Mouse (Mus musculus) forebrain, embryonic 13.5 days (tissue): ENCODE measurements around the gene Ppil4. TPM values are rescaled to one million over a fixed set of nuclear protein-coding genes. Genes with fewer than 3 reads are reported as not detected.

Source experiments
- ATAC-seq: fragments of 200-750 bp; cut with Nextera tagmentation; 2 replicates; pipeline ENCODE4 v1.8.0; 2017
- H3K27ac ChIP-seq: fragments of 300-500 bp; sonication (generic); 2 replicates; pipeline ENCODE4 v1.5.1; 2015; ENCODE audit warnings: inconsistent platforms, mild to moderate bottlenecking, moderate library complexity
- H3K27me3 ChIP-seq: fragments of 300-500 bp; sonication (generic); 2 replicates; pipeline ENCODE4 v1.6.1; 2015; ENCODE audit warnings: mild to moderate bottlenecking, inconsistent platforms
- H3K36me3 ChIP-seq: fragments of 300-500 bp; sonication (generic); 2 replicates; pipeline ENCODE4 v1.6.1; 2015; ENCODE audit warnings: mild to moderate bottlenecking, inconsistent platforms; ENCODE audit not compliant: poor library complexity, severe bottlenecking
- H3K4me1 ChIP-seq: fragments of 300-500 bp; sonication (generic); 2 replicates; pipeline ENCODE4 v1.6.1; 2015; ENCODE audit warnings: inconsistent platforms
- H3K4me2 ChIP-seq: fragments of 300-500 bp; sonication (generic); 2 replicates; pipeline ENCODE4 v1.6.1; 2015; ENCODE audit warnings: inconsistent platforms, mild to moderate bottlenecking, moderate library complexity
- H3K4me3 ChIP-seq: fragments of 300-500 bp; sonication (generic); 2 replicates; pipeline ENCODE4 v1.5.1; 2015; ENCODE audit warnings: mild to moderate bottlenecking, inconsistent platforms
- H3K9ac ChIP-seq: fragments of 300-500 bp; sonication (generic); 2 replicates; pipeline ENCODE4 v1.6.1; 2015; ENCODE audit warnings: mild to moderate bottlenecking, inconsistent platforms
- H3K9me3 ChIP-seq: fragments of 300-500 bp; sonication (generic); replicated peaks from 2 replicates; pipeline ENCODE4 v1.6.1; 2016; ENCODE audit warnings: inconsistent platforms
- WGBS: fragments of 180-500 bp; shearing (Covaris S2); methylation state at CpG from one replicate; pipeline ENCODE4 v1.1.7; 2015; 5-methylcytosine and 5-hydroxymethylcytosine counted together
- polyA plus RNA-seq: library from polyadenylated mRNA; unstranded; fragments of >200 nt; fragmentation: Nextera tagmentation; extraction: Ambion mirVana; gene quantifications from 2 replicates; pipeline ENCODE4 v1.2.1, GENCODE M21; 2015

Gene Ppil4
- polyA plus RNA-seq, 1 experiment from 2014 or later: 51.1 TPM

GRCm38 (mm10) chr10:7843181-7843580 is 50.5 kb downstream of the Ppil4 start:
- no peaks in the 10 kb centered on the region for H3K4me1 ChIP-seq
- H3K9me3 ChIP-seq: no peaks in the 10 kb centered on the region
- no peaks in the 10 kb centered on the region for H3K27me3 ChIP-seq
- H3K27ac ChIP-seq: no peak overlapping the region
- no peak overlapping the region for H3K4me3 ChIP-seq
- ATAC-seq: no peak
- no peaks in the 10 kb centered on the region for H3K36me3 ChIP-seq
- H3K9ac ChIP-seq: no peak overlapping the region
- H3K4me2 ChIP-seq: no peak overlapping the region
- WGBS: 91% methylated on average over 4 of the region's 4 CpGs

DNA sequence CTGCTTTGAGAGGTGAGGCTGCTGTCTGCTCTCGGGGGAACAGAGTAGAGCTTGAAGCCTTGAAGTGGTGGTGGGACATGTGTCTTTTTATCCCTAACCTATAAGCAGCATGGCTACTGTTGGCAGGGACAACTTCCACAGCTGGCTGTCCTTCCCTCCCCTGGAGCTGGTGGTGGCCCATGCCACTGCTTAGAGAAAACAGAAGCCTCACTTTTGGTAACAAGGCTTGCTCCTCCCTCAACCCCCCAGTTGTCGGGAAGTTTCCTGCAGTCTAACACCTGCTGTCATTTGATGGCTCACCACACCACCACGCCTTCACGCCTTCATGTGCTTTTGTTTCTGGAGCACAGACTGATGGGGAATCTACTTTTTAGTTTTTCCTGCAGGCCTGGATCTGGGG is 51.5 kb downstream of the Ppil4 start:
- H3K9ac ChIP-seq: no peak overlapping the region
- no peaks in the 10 kb centered on the region for H3K9me3 ChIP-seq
- no peaks in the 10 kb centered on the region for H3K4me1 ChIP-seq
- H3K4me2 ChIP-seq: no peak overlapping the region
- no peak overlapping the region for H3K27ac ChIP-seq
- H3K4me3 ChIP-seq: no peak overlapping the region
- H3K36me3 ChIP-seq: no peaks in the 10 kb centered on the region
- no peak for ATAC-seq
- no peaks in the 10 kb centered on the region for H3K27me3 ChIP-seq
- 90% methylated on average over 4 of the region's 4 CpGs for WGBS

DNA sequence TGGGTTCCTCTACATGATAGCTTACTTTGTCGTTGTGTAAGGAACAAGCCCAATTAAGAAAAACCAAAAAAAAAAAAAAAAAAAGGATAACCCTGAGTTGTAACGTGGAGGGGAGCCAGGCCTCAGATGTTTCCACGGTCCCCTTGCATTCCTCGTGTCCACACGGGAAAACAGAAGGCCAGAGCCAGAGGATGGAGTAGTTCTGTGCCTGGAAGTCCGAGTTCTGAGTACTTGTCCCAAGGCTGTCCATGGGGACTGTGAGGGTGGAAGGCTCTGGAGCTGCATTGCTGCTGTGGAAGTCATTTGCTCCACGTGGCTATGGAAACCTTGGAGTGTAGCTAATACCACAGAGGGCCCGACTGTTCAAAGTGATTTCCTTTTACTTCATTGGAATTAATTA is 52.4 kb downstream of the Ppil4 start:
- Histone ChIP-seq H3K4me1 (no peaks in the 10 kb centered on the region), H3K9me3 (no peaks in the 10 kb centered on the region), H3K9ac (no peak overlapping the region), H3K4me2 (no peak overlapping the region), H3K27ac (no peak overlapping the region), H3K36me3 (no peaks in the 10 kb centered on the region), H3K4me3 (no peak overlapping the region), H3K27me3 (no peaks in the 10 kb centered on the region)
- ATAC-seq: no peak
- 71% methylated on average over 8 of the region's 8 CpGs for WGBS

- WGBS: 89% methylated on average over 4 of the region's 4 CpGs
- H3K36me3 ChIP-seq: no peaks in the 10 kb centered on the region
- no peak overlapping the region for H3K4me2 ChIP-seq
- H3K9ac ChIP-seq: no peak overlapping the region
- H3K4me3 ChIP-seq: no peak overlapping the region
- no peak overlapping the region for H3K27ac ChIP-seq
- no peaks in the 10 kb centered on the region for H3K4me1 ChIP-seq
- no peak for ATAC-seq
- no peaks in the 10 kb centered on the region for H3K9me3 ChIP-seq
- no peaks in the 10 kb centered on the region for H3K27me3 ChIP-seq
Observed at GRCm38 (mm10) chr10:7845991-7846390, 53.3 kb downstream of the Ppil4 start.

DNA sequence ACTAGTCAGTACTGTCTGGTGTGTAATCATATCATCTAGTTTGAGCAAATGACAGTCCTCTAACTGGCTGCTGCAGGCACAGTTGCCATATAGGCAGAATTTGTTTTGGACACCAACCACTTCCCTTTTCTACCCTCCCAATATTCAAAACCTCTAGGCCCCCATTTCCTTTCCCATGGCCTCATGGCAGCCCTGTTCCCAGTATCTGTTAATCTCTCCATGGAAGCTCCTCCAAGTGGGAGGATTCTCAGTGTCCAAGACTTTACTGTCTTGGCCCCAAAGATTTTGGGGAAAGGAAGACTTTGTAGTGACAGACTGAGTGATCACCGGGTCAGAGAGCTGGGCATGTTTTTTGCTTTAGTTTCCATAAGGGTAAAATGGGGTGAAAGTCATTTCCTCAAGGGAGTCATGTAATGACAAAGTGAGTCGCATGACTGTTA is 54.5 kb downstream of the Ppil4 start:
- Histone ChIP-seq H3K36me3 (no peaks in the 10 kb centered on the region), H3K4me2 (no peak overlapping the region), H3K9me3 (no peaks in the 10 kb centered on the region), H3K4me1 (no peaks in the 10 kb centered on the region), H3K27me3 (no peaks in the 10 kb centered on the region), H3K4me3 (no peak overlapping the region), H3K27ac (no peak overlapping the region), H3K9ac (no peak overlapping the region)
- ATAC-seq: no peak
- WGBS: 78% methylated on average over 2 of the region's 2 CpGs

- Histone ChIP-seq H3K9ac (no peak overlapping the region), H3K4me2 (no peak overlapping the region), H3K27me3 (no peaks in the 10 kb centered on the region), H3K4me1 (no peaks in the 10 kb centered on the region), H3K36me3 (no peaks in the 10 kb centered on the region), H3K9me3 (no peaks in the 10 kb centered on the region), H3K27ac (no peak overlapping the region), H3K4me3 (no peak overlapping the region)
- WGBS: 67% methylated on average over 3 of the region's 3 CpGs
- no peak for ATAC-seq
Observed at GRCm38 (mm10) chr10:7851891-7852290, 59.2 kb downstream of the Ppil4 start.

DNA sequence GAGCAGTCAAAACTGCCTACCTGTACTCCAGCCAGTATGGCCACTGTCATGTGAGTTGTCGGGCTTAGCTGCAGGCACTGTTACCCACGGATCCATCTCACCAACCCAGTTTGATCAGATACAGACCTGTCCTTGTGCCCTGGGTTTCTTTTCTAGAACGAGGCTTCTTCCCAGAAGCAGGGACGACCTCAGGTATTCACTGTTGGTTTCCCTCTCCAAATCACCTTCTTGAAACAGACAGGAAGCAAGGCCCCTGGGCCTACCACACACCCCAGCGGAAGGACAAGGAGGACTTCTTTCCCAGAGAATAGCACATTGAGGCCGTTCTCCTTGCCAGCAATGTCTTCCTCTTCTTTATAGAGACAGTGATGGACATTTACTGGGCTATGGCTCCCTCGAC is 67.8 kb downstream of the Ppil4 start:
- Histone ChIP-seq H3K4me1 (no peaks in the 10 kb centered on the region), H3K27me3 (no peaks in the 10 kb centered on the region), H3K27ac (no peak overlapping the region), H3K36me3 (no peaks in the 10 kb centered on the region), H3K4me2 (no peak overlapping the region), H3K9me3 (no peaks in the 10 kb centered on the region), H3K9ac (no peak overlapping the region), H3K4me3 (no peak overlapping the region)
- WGBS: 88% methylated on average over 7 of the region's 7 CpGs
- no peak for ATAC-seq

- Histone ChIP-seq H3K9ac (no peak overlapping the region), H3K9me3 (no peaks in the 10 kb centered on the region), H3K27me3 (peaks cover under 1% of the 10 kb centered on the region; the same call in 1 of the 2 replicates), H3K4me1 (no peaks in the 10 kb centered on the region), H3K4me2 (no peak overlapping the region), H3K27ac (no peak overlapping the region), H3K36me3 (no peaks in the 10 kb centered on the region), H3K4me3 (no peak overlapping the region)
- 78% methylated on average over 14 of the region's 14 CpGs for WGBS
- no peak for ATAC-seq
Observed at GRCm38 (mm10) chr10:7861259-7861936, 68.7 kb downstream of the Ppil4 start.

- no peaks in the 10 kb centered on the region for H3K36me3 ChIP-seq
- no peak overlapping the region for H3K4me2 ChIP-seq
- no peaks in the 10 kb centered on the region for H3K9me3 ChIP-seq
- peaks cover 8% of the 10 kb centered on the region for H3K27me3 ChIP-seq
- H3K27ac ChIP-seq: no peak overlapping the region
- H3K4me1 ChIP-seq: peaks cover 2% of the 10 kb centered on the region
- ATAC-seq: no peak
- WGBS: 93% methylated on average over 24 of the region's 25 CpGs
- H3K9ac ChIP-seq: no peak overlapping the region
- no peak overlapping the region for H3K4me3 ChIP-seq
Observed at GRCm38 (mm10) chr10:7861937-7862657, 69.4 kb downstream of the Ppil4 start.

- no peak overlapping the region for H3K4me3 ChIP-seq
- H3K27me3 ChIP-seq: peaks cover 20% of the 10 kb centered on the region
- no peaks in the 10 kb centered on the region for H3K9me3 ChIP-seq
- H3K4me2 ChIP-seq: no peak overlapping the region
- no peak overlapping the region for H3K9ac ChIP-seq
- H3K36me3 ChIP-seq: no peaks in the 10 kb centered on the region
- no peak overlapping the region for H3K27ac ChIP-seq
- peaks cover 8% of the 10 kb centered on the region for H3K4me1 ChIP-seq
- ATAC-seq: no peak
- WGBS: 95% methylated on average over 6 of the region's 6 CpGs
Observed at GRCm38 (mm10) chr10:7863411-7863810, 70.7 kb downstream of the Ppil4 start.

DNA sequence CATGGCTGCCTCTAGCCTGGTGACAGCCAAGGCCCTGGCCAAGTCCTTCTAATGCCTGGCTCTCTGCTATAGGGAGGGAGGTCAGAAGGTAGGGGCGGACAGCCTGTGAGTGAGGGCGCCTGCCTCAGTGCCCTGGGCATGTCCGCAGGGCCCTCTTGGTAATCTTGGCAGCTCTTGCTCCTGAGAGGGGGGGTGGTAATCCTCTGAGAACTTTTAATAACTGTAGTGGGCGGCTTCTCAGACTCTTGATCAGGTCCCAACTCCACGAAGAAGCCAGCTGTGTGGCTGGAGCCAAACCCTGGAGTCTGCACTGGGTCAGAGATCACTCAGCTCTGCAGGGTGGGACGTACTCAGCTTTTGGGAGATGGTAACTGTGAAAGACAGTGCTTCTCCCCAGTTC is 71.5 kb downstream of the Ppil4 start:
- H3K9me3 ChIP-seq: no peaks in the 10 kb centered on the region
- H3K4me1 ChIP-seq: peaks cover 8% of the 10 kb centered on the region
- H3K4me2 ChIP-seq: no peak overlapping the region
- no peak overlapping the region for H3K4me3 ChIP-seq
- no peak overlapping the region for H3K27ac ChIP-seq
- no peaks in the 10 kb centered on the region for H3K36me3 ChIP-seq
- H3K27me3 ChIP-seq: peaks cover 20% of the 10 kb centered on the region
- WGBS: 69% methylated on average over 6 of the region's 6 CpGs
- no peak for ATAC-seq
- H3K9ac ChIP-seq: no peak overlapping the region

DNA sequence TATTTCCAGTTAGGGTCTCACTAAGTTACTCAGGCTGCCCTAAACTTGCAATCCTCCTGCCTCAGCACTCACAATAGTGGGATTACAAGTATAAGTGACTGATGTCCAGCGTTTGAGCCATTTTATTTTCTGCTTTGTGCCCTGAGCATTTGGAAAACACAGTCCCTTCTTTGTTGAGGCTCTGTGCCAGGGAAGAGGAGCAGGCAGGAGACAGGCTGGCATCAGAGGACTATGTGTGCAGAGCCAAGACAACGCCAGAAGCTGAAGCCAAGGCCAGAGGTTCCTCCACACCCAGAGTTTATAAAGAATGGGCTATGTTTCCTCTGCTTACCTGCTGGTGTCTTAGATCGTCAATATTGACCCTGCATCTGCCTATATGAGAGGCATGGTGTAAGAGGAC is 72.1 kb downstream of the Ppil4 start:
- H3K9ac ChIP-seq: no peak overlapping the region
- H3K4me3 ChIP-seq: no peak overlapping the region
- H3K4me1 ChIP-seq: peaks cover 8% of the 10 kb centered on the region
- no peak overlapping the region for H3K4me2 ChIP-seq
- no peak overlapping the region for H3K27ac ChIP-seq
- peaks cover 20% of the 10 kb centered on the region for H3K27me3 ChIP-seq
- no peak for ATAC-seq
- WGBS: 77% methylated on average over 3 of the region's 3 CpGs
- H3K9me3 ChIP-seq: no peaks in the 10 kb centered on the region
- H3K36me3 ChIP-seq: no peaks in the 10 kb centered on the region
